Mouse (Mus musculus) thymus, postnatal 4 days (tissue): ENCODE measurements at regions not wholly inside any gene's neighbourhood (a gene's known extent, or its start where the extent isn't known, plus 50 kb on each side); places are given as distances from the start of the nearest gene placed in this dataset.

ENCODE experiments used
- DNase-seq: peaks from one replicate; pipeline ENCODE4 v3.0.0; 2021

DNA sequence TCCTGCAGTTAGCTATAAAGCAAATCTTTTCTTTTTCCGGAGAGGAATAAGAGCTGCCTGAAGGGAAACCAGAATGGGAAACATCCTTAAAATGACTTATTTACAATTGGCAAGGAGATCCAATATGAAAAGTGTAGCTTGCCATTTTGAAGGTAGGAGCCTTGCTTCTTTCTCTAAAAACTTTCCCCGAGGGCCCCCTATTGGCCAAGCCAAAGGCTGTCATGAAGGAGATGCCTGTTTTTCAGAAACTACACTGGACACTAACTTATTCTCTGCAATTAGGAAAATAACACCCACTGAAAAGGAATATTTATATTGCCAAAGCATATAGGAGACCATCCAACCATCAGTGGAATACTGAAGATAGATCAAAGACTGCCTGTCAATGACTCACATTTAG, 312.8 kb upstream of the Thrb start:
- no peak for DNase-seq

DNA sequence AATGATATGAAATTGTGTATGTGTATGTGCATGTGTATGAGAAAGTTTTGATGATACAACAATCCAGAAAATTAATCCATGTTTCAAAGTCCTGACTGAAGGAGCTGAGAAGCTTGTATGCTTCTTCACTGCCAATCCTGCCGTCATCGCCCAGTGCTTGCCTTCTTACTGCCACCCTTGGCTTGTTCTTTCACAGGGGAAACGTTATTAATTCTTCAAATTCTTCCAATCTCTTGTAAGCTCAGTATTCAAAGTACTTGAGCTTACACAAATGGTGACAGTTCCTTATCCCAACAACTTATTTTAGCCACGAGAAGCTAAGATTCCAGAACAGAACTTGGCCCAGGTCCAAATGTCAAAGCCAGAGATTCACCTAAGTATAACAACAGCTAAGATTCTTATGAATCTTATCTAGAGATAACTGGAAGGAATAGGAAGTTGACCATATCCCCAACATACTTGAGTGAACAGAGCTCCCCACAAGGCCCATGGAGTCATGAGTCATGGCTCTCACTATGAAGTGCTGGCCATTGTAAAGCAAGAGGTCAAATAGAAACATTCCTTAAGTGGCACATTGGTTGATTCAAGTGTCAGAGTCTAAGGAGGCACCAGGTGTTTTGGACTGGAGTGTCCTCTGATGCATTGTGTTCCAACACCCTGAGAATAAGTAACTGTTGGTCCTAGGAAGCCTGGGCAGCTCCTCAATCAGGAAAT, 307.6 kb upstream of the Thrb start:
- DNase-seq = no peak

- no peak for DNase-seq
Measured at GRCm38 (mm10) chr14:17361910-17362309, 298.2 kb upstream of the Thrb start.

DNA sequence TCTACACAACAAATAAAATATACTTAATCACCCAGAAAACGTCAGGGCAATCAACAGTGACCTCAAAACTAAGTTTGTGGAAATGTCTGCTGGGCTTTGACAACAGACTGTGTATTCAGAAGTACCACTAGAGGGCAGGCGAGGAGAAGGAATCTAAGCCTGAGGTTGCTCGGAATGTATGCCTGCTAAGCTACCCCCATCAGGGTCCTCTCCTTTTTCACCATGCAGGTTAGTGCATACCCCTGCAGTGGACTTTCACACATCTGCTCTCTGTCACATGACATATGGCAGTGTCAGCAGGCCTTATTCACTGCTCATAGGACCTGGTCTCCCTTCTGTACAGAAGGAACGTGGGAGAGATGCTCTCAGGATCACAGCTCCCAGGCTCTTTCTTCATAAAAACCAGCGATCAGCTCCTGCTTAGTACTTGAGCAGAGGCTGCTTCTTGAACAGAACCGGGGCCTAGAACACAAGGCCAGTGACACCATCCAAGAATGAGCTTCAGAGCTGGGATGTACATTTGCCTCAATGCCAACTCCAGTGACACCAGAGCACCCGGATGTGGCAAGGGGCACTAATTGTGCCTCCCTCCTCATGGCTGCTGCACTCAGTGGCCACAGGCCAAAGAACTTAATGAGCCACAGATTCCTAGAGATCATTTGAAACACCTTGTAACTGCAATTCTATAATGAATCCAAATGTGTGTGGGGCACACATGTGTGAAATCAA, 257.1 kb upstream of the Thrb start:
- peak; percentile 59 for DNase-seq

DNA sequence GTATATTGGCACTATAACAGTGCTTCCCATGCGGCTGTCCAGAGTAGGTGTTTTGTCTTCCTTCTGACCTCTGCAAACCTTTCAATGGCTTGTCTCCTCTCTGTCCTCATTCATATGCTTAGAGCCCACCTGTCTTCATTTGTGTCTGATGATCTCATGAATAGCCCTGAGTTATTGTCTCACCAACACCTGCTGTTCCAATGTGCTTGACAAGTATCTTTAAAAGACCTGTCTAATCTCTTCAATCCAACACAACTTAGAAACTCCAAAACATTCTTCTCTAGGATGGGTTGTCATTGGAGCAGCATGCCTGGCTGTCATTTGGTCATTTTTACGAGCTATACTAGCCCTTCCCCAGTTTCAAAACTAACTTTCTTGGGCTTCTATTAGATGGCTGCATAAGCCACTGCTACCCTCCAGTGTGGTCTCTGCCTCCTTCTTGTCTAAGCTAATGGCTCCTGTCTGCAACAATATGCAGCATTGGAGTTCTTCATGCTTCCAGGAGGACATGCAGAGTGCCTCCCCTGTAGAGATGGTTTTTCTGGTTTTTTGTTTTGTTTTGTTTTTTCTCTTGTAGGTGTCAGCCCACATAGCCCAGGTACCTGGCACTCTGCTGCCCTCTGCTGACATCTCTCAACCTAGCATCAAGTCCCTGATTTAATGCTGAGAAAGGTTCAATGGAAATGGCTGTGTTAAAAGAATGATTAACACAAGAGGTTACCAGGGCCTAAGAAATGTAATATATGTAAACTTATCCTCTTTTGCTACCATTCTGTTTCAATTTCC, 254.3 kb upstream of the Thrb start:
- DNase-seq = peak; percentile 77

DNA sequence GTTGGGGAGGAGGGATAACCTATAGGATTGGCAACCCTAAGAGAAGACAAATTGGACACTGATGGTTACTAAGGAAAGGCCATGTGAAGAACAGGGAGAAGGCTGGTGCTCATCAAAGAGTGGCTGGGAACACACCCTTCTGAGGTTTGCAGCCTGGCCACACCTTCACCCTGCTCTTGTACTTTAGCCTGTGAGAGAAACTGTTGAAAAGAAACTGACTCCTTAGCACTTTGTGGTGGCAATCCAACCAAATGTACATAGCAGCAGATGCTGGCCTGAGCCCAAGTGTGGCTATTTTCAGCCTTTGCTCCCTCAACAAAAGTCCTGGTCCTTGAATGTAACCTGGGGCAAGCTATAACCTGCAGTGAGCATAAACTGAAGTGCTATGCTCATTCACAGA, 253.2 kb upstream of the Thrb start:
- DNase-seq = no peak

- DNase-seq = no peak
Measured at GRCm38 (mm10) chr14:17408343-17408742, 251.7 kb upstream of the Thrb start.

DNA sequence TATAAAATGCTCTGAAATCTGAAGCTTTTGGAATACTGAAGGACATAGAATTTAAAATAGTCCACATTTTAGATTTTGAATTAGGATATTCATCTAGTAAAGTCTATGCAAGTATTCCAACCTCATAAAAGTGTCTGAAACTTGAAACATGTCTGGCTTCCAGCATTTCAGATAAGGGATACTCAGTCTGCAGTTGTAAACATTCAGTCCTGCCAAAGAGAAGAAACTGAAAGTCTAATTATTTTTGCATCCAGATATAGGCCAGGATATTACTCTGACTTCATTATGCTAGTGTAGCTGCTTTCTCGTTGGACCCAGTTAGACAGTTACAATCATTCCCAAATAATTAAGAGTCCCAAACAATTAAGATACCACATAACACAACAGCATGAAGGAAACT, 251.2 kb upstream of the Thrb start:
- no peak for DNase-seq

DNA sequence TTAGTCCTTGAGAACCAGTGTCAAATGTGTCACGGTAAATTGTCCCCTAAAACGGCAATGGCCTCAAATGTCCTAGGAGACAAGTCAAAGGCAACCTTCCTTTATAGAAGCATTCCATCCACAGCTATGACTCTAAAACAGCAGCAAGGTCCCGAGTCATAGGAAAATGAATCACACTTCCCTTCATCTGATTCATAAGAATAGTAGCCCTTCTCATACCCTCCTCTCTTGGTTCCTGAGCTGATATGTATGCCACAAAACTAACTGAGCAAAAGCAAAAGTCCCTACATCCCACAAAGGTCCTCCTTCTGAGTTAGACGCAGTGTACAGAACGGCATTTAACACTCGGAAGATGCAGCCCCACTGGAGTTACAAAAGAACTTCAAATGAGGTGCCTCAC, 250.6 kb upstream of the Thrb start:
- no peak for DNase-seq

GRCm38 (mm10) chr14:17410752-17411151, 249.3 kb upstream of the Thrb start:
- DNase-seq = no peak

GRCm38 (mm10) chr14:17411299-17411698, 248.8 kb upstream of the Thrb start:
- DNase-seq = no peak

DNA sequence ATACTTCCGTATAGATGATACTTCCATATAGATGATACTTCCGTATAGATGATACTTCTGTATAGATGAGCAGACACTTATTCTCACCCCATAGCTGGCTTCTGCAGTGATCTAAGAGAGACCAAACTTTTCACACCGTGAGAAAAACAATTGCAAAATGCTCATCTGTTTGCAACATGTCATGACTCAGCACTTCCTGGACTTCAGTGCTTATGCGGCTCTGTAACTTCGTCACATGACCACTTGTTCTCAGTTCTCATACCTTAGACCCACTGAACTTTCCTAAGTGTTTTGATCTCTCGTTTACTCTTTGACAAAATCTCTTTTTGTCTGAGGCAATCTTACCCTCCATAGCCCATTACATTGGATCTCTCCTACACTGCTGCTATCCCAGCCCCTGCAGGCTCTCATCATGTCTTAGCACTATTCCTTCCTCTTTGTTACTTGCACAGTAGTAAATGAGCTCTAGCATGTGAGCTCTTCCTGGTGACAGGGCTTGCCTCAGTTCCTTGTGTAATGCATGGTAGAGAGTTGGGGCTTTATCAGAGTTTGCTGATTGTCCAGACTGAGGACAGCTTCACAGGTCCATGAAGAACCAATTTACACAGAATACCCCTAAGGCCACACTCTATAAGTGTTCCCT, 245.7 kb upstream of the Thrb start:
- no peak for DNase-seq

- no peak for DNase-seq
Measured at GRCm38 (mm10) chr14:17427751-17428150, 232.3 kb upstream of the Thrb start.

- DNase-seq = no peak
Measured at GRCm38 (mm10) chr14:17429157-17429556, 230.9 kb upstream of the Thrb start.

GRCm38 (mm10) chr14:17433346-17433745, 226.7 kb upstream of the Thrb start:
- DNase-seq = no peak

DNA sequence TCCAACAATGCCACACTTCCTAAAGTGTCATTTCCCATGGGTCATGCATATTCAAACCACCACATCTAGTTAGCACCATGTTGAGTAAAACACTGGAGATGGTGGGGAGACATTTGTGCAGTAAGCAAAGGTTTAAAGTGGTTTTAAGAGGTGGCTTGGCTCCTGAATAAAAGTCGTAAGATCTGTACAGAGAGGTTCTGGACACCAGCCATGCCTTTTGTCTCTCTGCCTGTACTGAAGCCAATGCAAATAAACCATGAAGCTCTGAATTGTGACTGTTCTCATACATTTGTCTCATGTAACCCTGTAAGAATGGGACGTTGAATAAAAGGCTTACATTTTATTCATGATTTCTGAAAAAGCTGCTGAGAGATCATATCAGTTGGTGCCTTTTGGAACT, 202.1 kb upstream of the Thrb start:
- DNase-seq = no peak

- no peak for DNase-seq
Measured at GRCm38 (mm10) chr14:17478963-17479362, 181.1 kb upstream of the Thrb start.

- no peak for DNase-seq
Measured at GRCm38 (mm10) chr14:17484866-17485265, 175.2 kb upstream of the Thrb start.

GRCm38 (mm10) chr14:17513756-17514155, 146.3 kb upstream of the Thrb start:
- DNase-seq = no peak

- no peak for DNase-seq
Measured at GRCm38 (mm10) chr14:17522696-17523095, 137.4 kb upstream of the Thrb start.

- DNase-seq = no peak
Measured at GRCm38 (mm10) chr14:17523916-17524315, 136.1 kb upstream of the Thrb start.

GRCm38 (mm10) chr14:17539322-17539721, 120.7 kb upstream of the Thrb start:
- DNase-seq = no peak

- no peak for DNase-seq
Measured at GRCm38 (mm10) chr14:17556458-17556857, 103.6 kb upstream of the Thrb start.
